Mouse (Mus musculus) hindbrain, embryonic 11.5 days (tissue): Measurements from ENCODE around the gene Ppfibp1. TPM values are rescaled to one million over a fixed set of nuclear protein-coding genes. Genes with fewer than 3 reads are reported as not detected.

ENCODE experiments used
- ATAC-seq: fragments of 200-750 bp; cut with Nextera tagmentation; 2 replicates; pipeline ENCODE4 v1.8.0; 2017; ENCODE audit warnings: mild to moderate bottlenecking, moderate TSS enrichment, moderate library complexity; ENCODE audit not compliant: low FRiP score
- DNase-seq: peaks from one replicate; pipeline ENCODE4 v3.0.0-alpha.2; 2015; ENCODE audit warnings: low spot score
- H3K27ac ChIP-seq: fragments of 300-500 bp; sonication (generic); 2 replicates; pipeline ENCODE4 v1.5.1; 2014; ENCODE audit warnings: mild to moderate bottlenecking, low read depth, low read length
- H3K27me3 ChIP-seq: fragments of 300-500 bp; sonication (generic); 2 replicates; pipeline ENCODE4 v1.6.1; 2014; ENCODE audit warnings: mild to moderate bottlenecking, low read length, moderate library complexity, mixed read lengths; ENCODE audit not compliant: control insufficient read depth, insufficient read depth
- H3K36me3 ChIP-seq: fragments of 300-500 bp; sonication (generic); 2 replicates; pipeline ENCODE4 v1.6.1; 2014; ENCODE audit warnings: mild to moderate bottlenecking, low read length, moderate library complexity, mixed read lengths; ENCODE audit not compliant: control insufficient read depth, insufficient read depth
- H3K4me1 ChIP-seq: fragments of 300-500 bp; sonication (generic); replicated peaks from 2 replicates; pipeline ENCODE4 v1.6.1; 2014; ENCODE audit warnings: low read length, mixed read lengths; ENCODE audit not compliant: control insufficient read depth, insufficient read depth
- H3K4me2 ChIP-seq: fragments of 300-500 bp; sonication (generic); replicated peaks from 2 replicates; pipeline ENCODE4 v1.6.1; 2014; ENCODE audit warnings: mild to moderate bottlenecking, low read depth, low read length
- H3K4me3 ChIP-seq: fragments of 300-500 bp; sonication (generic); 2 replicates; pipeline ENCODE4 v1.5.1; 2014; ENCODE audit warnings: low read depth, low read length
- H3K9ac ChIP-seq: fragments of 300-500 bp; sonication (generic); 2 replicates; pipeline ENCODE4 v1.6.1; 2014; ENCODE audit warnings: low read depth, low read length
- H3K9me3 ChIP-seq: fragments of 300-500 bp; sonication (generic); 2 replicates; pipeline ENCODE4 v1.6.1; 2016; ENCODE audit warnings: low read length; ENCODE audit not compliant: control insufficient read depth
- WGBS: fragments of 180-500 bp; shearing (Covaris S2); extraction: QIAGEN DNeasy Blood & Tissue Kit; methylation state at CpG from one replicate; pipeline ENCODE4 v1.1.7; 2014; 5-methylcytosine and 5-hydroxymethylcytosine counted together
- polyA plus RNA-seq: library from polyadenylated mRNA; unstranded; fragments of >200 nt; fragmentation: Nextera tagmentation; extraction: Ambion mirVana; gene quantifications from 2 replicates; pipeline ENCODE4 v1.2.1, GENCODE M21; 2014

Ppfibp1 gene
- polyA plus RNA-seq, 1 experiment from 2014 or later = 36.1 TPM

DNA sequence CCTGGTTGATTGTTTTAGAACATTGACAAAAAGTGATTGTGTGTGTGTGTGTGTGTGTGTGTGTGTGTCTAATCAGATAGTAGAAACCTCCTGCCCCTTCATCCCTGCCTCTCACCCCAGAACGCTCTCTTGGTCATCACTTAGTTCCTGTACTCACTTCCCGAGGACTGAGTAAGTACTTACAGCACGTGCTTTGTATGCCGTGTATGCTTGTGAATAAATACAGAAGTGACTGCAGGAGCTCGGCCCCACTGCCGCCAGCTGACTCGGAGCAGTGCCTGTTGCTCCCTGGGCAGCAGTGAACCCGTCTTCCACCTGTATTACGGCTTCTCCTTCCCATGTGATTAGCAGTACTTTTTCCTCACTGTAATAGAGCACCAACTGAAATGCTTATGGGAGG lies 164.2 kb downstream of the Ppfibp1 start:
- DNase-seq (no peak), ATAC-seq (no peak)
- Histone ChIP-seq H3K9ac (no peak overlapping the region), H3K4me2 (no peak overlapping the region), H3K36me3 (0 out of 2 replicates have a peak, but pooled peaks cover 2% of the 10 kb centered on the region), H3K27ac (no peak overlapping the region), H3K4me1 (no peaks in the 10 kb centered on the region), H3K9me3 (no peaks in the 10 kb centered on the region), H3K27me3 (no peaks in the 10 kb centered on the region), H3K4me3 (no peak overlapping the region)
- WGBS = 89% methylated on average over 9 of the region's 9 CpGs

GRCm38 (mm10) chr6:147053785-147054646 lies 165.7 kb downstream of the Ppfibp1 start:
- ATAC-seq = no peak
- no peaks in the 10 kb centered on the region for H3K9me3 ChIP-seq
- no peak overlapping the region for H3K27ac ChIP-seq
- H3K9ac ChIP-seq = no peak overlapping the region
- no peak for DNase-seq
- WGBS = 90% methylated on average over 19 of the region's 19 CpGs
- H3K27me3 ChIP-seq = no peaks in the 10 kb centered on the region
- no peaks in the 10 kb centered on the region for H3K4me1 ChIP-seq
- H3K36me3 ChIP-seq = no peaks in the 10 kb centered on the region
- no peak overlapping the region for H3K4me3 ChIP-seq
- H3K4me2 ChIP-seq = no peak overlapping the region

GRCm38 (mm10) chr6:147055374-147055977 lies 167.2 kb downstream of the Ppfibp1 start:
- Histone ChIP-seq H3K36me3 (no peaks in the 10 kb centered on the region), H3K27ac (no peak overlapping the region)
- no peak for ATAC-seq

GRCm38 (mm10) chr6:147059326-147059725 lies 171.0 kb downstream of the Ppfibp1 start:
- Histone ChIP-seq H3K4me1 (no peaks in the 10 kb centered on the region), H3K9ac (no peak overlapping the region), H3K27me3 (no peaks in the 10 kb centered on the region), H3K9me3 (no peaks in the 10 kb centered on the region), H3K27ac (no peak overlapping the region), H3K4me3 (no peak overlapping the region), H3K4me2 (no peak overlapping the region), H3K36me3 (0 out of 2 replicates have a peak, but pooled peaks cover 4% of the 10 kb centered on the region)
- whole genome bisulfite sequencing = 71% methylated on average over 7 of the region's 7 CpGs
- ATAC-seq (no peak), DNase-seq (no peak)

More at GRCm38 (mm10) chr6:147055374-147055977, 167.2 kb downstream of the Ppfibp1 start:
- Histone ChIP-seq H3K4me1 (no peaks in the 10 kb centered on the region), H3K9me3 (no peaks in the 10 kb centered on the region), H3K27me3 (no peaks in the 10 kb centered on the region), H3K4me2 (no peak overlapping the region), H3K4me3 (no peak overlapping the region), H3K9ac (no peak overlapping the region)
- 88% methylated on average over 10 of the region's 10 CpGs for WGBS
- no peak for DNase-seq

- Histone ChIP-seq H3K27me3 (no peaks in the 10 kb centered on the region), H3K9me3 (no peaks in the 10 kb centered on the region), H3K4me3 (no peak overlapping the region), H3K27ac (no peak overlapping the region), H3K9ac (no peak overlapping the region), H3K4me1 (no peaks in the 10 kb centered on the region), H3K4me2 (no peak overlapping the region), H3K36me3 (0 out of 2 replicates have a peak, but pooled peaks cover 4% of the 10 kb centered on the region)
- 94% methylated on average over 9 of the region's 9 CpGs for WGBS
- ATAC-seq (no peak), DNase-seq (no peak)
Measured at GRCm38 (mm10) chr6:147061630-147062029, 173.3 kb downstream of the Ppfibp1 start.

DNA sequence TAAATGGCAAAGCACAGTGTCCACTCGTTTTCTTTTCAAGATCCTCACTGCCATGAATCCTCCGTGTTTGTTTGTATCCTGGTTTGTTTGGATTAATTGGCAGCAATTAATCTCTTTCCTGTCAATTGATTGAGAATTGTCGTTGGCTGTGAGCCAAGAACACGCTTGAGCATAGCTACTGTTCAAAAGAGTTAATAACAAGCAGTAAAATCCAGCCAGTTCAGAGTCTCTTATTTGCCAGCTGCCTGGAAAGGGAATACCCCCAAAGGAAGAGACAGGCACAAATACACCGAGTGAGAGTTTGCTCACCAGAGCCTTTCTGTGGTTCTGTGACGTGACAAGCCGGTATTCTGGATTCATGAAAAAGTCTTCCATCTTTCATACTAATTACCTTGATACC lies 173.7 kb downstream of the Ppfibp1 start:
- Histone ChIP-seq H3K27me3 (no peaks in the 10 kb centered on the region), H3K9ac (no peak overlapping the region), H3K4me2 (no peak overlapping the region), H3K4me3 (no peak overlapping the region), H3K9me3 (no peaks in the 10 kb centered on the region), H3K36me3 (0 out of 2 replicates have a peak, but pooled peaks cover 4% of the 10 kb centered on the region), H3K27ac (no peak overlapping the region), H3K4me1 (no peaks in the 10 kb centered on the region)
- no peak for DNase-seq
- 84% methylated on average over 7 of the region's 7 CpGs for WGBS
- no peak for ATAC-seq

DNA sequence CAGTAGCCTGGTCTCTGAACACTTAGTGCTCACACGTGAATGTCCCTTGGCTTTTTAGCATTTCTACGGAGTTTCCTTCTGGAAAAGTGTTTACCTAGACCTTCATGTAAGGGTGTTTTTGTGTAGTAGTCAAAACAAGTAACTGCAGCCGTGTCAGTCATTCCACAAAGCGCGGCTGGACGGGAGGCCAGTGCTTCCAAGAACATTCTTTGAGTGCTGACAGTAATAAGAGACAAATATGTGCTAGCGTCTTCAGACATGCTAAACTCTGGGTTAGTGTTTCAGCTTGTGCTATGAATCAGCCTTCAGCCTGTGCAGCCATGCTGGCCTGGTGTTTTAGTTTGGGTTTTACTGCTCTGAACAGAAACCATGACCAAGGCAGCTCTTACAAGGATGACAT lies 174.4 kb downstream of the Ppfibp1 start:
- no peaks in the 10 kb centered on the region for H3K9me3 ChIP-seq
- no peak overlapping the region for H3K27ac ChIP-seq
- no peak overlapping the region for H3K4me2 ChIP-seq
- no peaks in the 10 kb centered on the region for H3K27me3 ChIP-seq
- H3K9ac ChIP-seq = no peak overlapping the region
- 86% methylated on average over 7 of the region's 7 CpGs for WGBS
- DNase-seq (no peak), ATAC-seq (no peak)
- H3K36me3 ChIP-seq = 0 out of 2 replicates have a peak, but pooled peaks cover 4% of the 10 kb centered on the region
- no peak overlapping the region for H3K4me3 ChIP-seq
- no peaks in the 10 kb centered on the region for H3K4me1 ChIP-seq

- H3K36me3 ChIP-seq = 0 out of 2 replicates have a peak, but pooled peaks cover 4% of the 10 kb centered on the region
- no peak overlapping the region for H3K4me2 ChIP-seq
- no peak overlapping the region for H3K9ac ChIP-seq
- 92% methylated on average over 10 of the region's 10 CpGs for WGBS
- H3K9me3 ChIP-seq = no peaks in the 10 kb centered on the region
- no peak for ATAC-seq
- no peak for DNase-seq
- H3K4me3 ChIP-seq = no peak overlapping the region
- H3K27ac ChIP-seq = no peak overlapping the region
- no peaks in the 10 kb centered on the region for H3K4me1 ChIP-seq
- no peaks in the 10 kb centered on the region for H3K27me3 ChIP-seq
Measured at GRCm38 (mm10) chr6:147064226-147064943, 176.1 kb downstream of the Ppfibp1 start.
